Comparison of ENCODE assay signal across 26 mouse cellular contexts in genomic region chr2:164676103-164676502, GRCm38 (mm10). TPM values are rescaled to one million over a fixed set of nuclear protein-coding genes. Genes with fewer than 3 reads are reported as not detected.
DNase-seq lines count a peak whose midpoint lies in the region; ATAC-seq and TF ChIP-seq lines count a peak whose summit lies in the region.
"Had no signal": no experiment of that assay in that cellular context is flagged by ENCODE, and none has a peak within 500 bp of the region (broad histone marks: within the 10 kb centered on the region; RNA-seq: fewer than 3 reads in every experiment).

No protein-coding gene starts in this region.

- peak; percentile 28; the same call in 1 of the 2 replicates for TF ChIP-seq CTCF in kidney, postnatal 0 days (IDR thresholded peaks at IDR 0.05; ENCODE audit: low read depth)
- peak; percentile 27 for TF ChIP-seq CTCF in midbrain, postnatal 0 days (IDR thresholded peaks at IDR 0.05)
- TF ChIP-seq CTCF in bone marrow, adult 2 months (IDR thresholded peaks at IDR 0.05; ENCODE audit: control insufficient read depth, insufficient read depth, low read length): peak; percentile 25; the same call in 1 of the 2 replicates

- no peak overlapping the region for H3K4me2 ChIP-seq in kidney, postnatal 0 days (ENCODE audit: low read length)
- H3K4me2 ChIP-seq in kidney, embryonic 14.5 days (replicated peaks; ENCODE audit: low read depth, low read length): no peak overlapping the region
- no peak overlapping the region for H3K4me2 ChIP-seq in midbrain, postnatal 0 days (ENCODE audit: low read depth, low read length, poor library complexity, severe bottlenecking)
- H3K4me2 ChIP-seq in midbrain, embryonic 16.5 days (ENCODE audit: low read length): no peak overlapping the region
- H3K4me2 ChIP-seq: embryonic facial prominence, embryonic 15.5 days; neural tube, embryonic 12.5 days; stomach, embryonic 15.5 days had no signal

- no peak for DNase-seq in kidney, postnatal 0 days (ENCODE audit: low spot score)
- no peak for DNase-seq in midbrain, postnatal 0 days (ENCODE audit: low spot score)
- peak; percentile 32 for DNase-seq in testis, postnatal 14 days (ENCODE audit: low spot score)
- DNase-seq in limb, embryonic 10.5 days (ENCODE audit: low spot score): no peak
- DNase-seq in heart, adult 18-20 months: no peak
- DNase-seq: cerebellum, postnatal 14 days; embryo, embryonic 11 days; gastrocnemius, postnatal 36 days; heart, postnatal 4 days; lung, adult 18-20 months; thymus, postnatal 4 days had no signal

- no peaks in the 10 kb centered on the region for H3K4me1 ChIP-seq in kidney, postnatal 0 days (replicated peaks; ENCODE audit: insufficient read depth, low read length)
- peaks cover 9% of the 10 kb centered on the region for H3K4me1 ChIP-seq in kidney, embryonic 14.5 days (ENCODE audit: control insufficient read depth, insufficient read depth, low read length)
- H3K4me1 ChIP-seq in midbrain, postnatal 0 days (ENCODE audit: insufficient read depth, low read length): no peaks in the 10 kb centered on the region
- peaks cover 6% of the 10 kb centered on the region; the same call in 1 of the 2 replicates for H3K4me1 ChIP-seq in midbrain, embryonic 16.5 days (ENCODE audit: control insufficient read depth, insufficient read depth, low read length)
- H3K4me1 ChIP-seq in bone marrow, adult 2 months (ENCODE audit: control insufficient read depth, insufficient read depth, low read length): no peaks in the 10 kb centered on the region; the same call in 1 of the 2 replicates
- peaks cover 13% of the 10 kb centered on the region for H3K4me1 ChIP-seq in limb, embryonic 10.5 days
- H3K4me1 ChIP-seq: neural tube, embryonic 12.5 days had no signal

- H3K4me3 ChIP-seq in kidney, postnatal 0 days (replicated peaks; ENCODE audit: low read depth, low read length): no peak overlapping the region
- no peak overlapping the region for H3K4me3 ChIP-seq in kidney, embryonic 14.5 days (ENCODE audit: low read length)
- no peak overlapping the region for H3K4me3 ChIP-seq in midbrain, postnatal 0 days (ENCODE audit: low read depth, low read length)
- no peak overlapping the region for H3K4me3 ChIP-seq in midbrain, embryonic 16.5 days (ENCODE audit: low read depth, low read length)
- H3K4me3 ChIP-seq in bone marrow, adult 2 months (replicated peaks; ENCODE audit: control insufficient read depth, low read depth, low read length): no peak overlapping the region
- H3K4me3 ChIP-seq in limb, embryonic 10.5 days: no peak overlapping the region
- H3K4me3 ChIP-seq: embryonic facial prominence, embryonic 15.5 days; megakaryocyte, embryonic 14.5 days; neural tube, embryonic 12.5 days; stomach, embryonic 15.5 days had no signal

- H3K27ac ChIP-seq in kidney, postnatal 0 days: no peak overlapping the region
- no peak overlapping the region for H3K27ac ChIP-seq in kidney, embryonic 14.5 days (ENCODE audit: low read depth, low read length)
- H3K27ac ChIP-seq in midbrain, postnatal 0 days (ENCODE audit: low read depth, low read length): no peak overlapping the region
- no peak overlapping the region for H3K27ac ChIP-seq in midbrain, embryonic 16.5 days (ENCODE audit: low read length)
- no peak overlapping the region for H3K27ac ChIP-seq in bone marrow, adult 2 months (ENCODE audit: control insufficient read depth, insufficient read depth, low read depth, low read length, poor library complexity)
- no peak overlapping the region for H3K27ac ChIP-seq in limb, embryonic 10.5 days
- H3K27ac ChIP-seq: embryonic facial prominence, embryonic 15.5 days; neural tube, embryonic 12.5 days; stomach, embryonic 15.5 days had no signal

- no peak overlapping the region for H3K9ac ChIP-seq in kidney, postnatal 0 days (ENCODE audit: low read depth, low read length)
- no peak overlapping the region for H3K9ac ChIP-seq in kidney, embryonic 14.5 days (ENCODE audit: low read depth, low read length)
- H3K9ac ChIP-seq in midbrain, postnatal 0 days (replicated peaks; ENCODE audit: low read length, poor library complexity, severe bottlenecking): no peak overlapping the region
- H3K9ac ChIP-seq in midbrain, embryonic 16.5 days (ENCODE audit: low read depth, low read length): no peak overlapping the region
- H3K9ac ChIP-seq: embryonic facial prominence, embryonic 15.5 days; neural tube, embryonic 12.5 days; stomach, embryonic 15.5 days had no signal

- no peaks in the 10 kb centered on the region for H3K27me3 ChIP-seq in kidney, postnatal 0 days (ENCODE audit: insufficient read depth, low read length)
- H3K27me3 ChIP-seq in kidney, embryonic 14.5 days (ENCODE audit: control insufficient read depth, insufficient read depth, low read length): no peaks in the 10 kb centered on the region
- no peaks in the 10 kb centered on the region for H3K27me3 ChIP-seq in midbrain, postnatal 0 days (ENCODE audit: insufficient read depth, low read length)
- no peaks in the 10 kb centered on the region for H3K27me3 ChIP-seq in midbrain, embryonic 16.5 days (ENCODE audit: control insufficient read depth, insufficient read depth, low read depth, low read length)
- H3K27me3 ChIP-seq in limb, embryonic 10.5 days (ENCODE audit: low read depth, poor library complexity, severe bottlenecking): no peaks in the 10 kb centered on the region
- H3K27me3 ChIP-seq: embryonic facial prominence, embryonic 15.5 days; neural tube, embryonic 12.5 days; stomach, embryonic 15.5 days had no signal

- TF ChIP-seq POLR2A in bone marrow, adult 2 months (IDR thresholded peaks at IDR 0.05; ENCODE audit: borderline replicate concordance, control insufficient read depth, low read depth, low read length): no peak

- H3K36me3 ChIP-seq in kidney, postnatal 0 days (ENCODE audit: insufficient read depth, low read length): no peaks in the 10 kb centered on the region
- no peaks in the 10 kb centered on the region for H3K36me3 ChIP-seq in kidney, embryonic 14.5 days (ENCODE audit: control insufficient read depth, insufficient read depth, low read length)
- H3K36me3 ChIP-seq in midbrain, postnatal 0 days (ENCODE audit: insufficient read depth, low read length): no peaks in the 10 kb centered on the region
- H3K36me3 ChIP-seq in midbrain, embryonic 16.5 days (ENCODE audit: control insufficient read depth, insufficient read depth, low read length): no peaks in the 10 kb centered on the region
- H3K36me3 ChIP-seq in limb, embryonic 10.5 days: no peaks in the 10 kb centered on the region
- H3K36me3 ChIP-seq: embryonic facial prominence, embryonic 15.5 days; neural tube, embryonic 12.5 days; stomach, embryonic 15.5 days had no signal

- 80% methylated on average over 7 of the region's 7 CpGs for whole genome bisulfite sequencing in kidney, postnatal 0 days
- WGBS in kidney, embryonic 14.5 days: 80% methylated on average over 7 of the region's 7 CpGs
- WGBS in midbrain, postnatal 0 days: 81% methylated on average over 7 of the region's 7 CpGs
- WGBS in midbrain, embryonic 16.5 days: 73% methylated on average over 7 of the region's 7 CpGs
- 78% methylated on average over 7 of the region's 7 CpGs for WGBS in bone marrow, adult 2 months
- 81% methylated on average over 7 of the region's 7 CpGs for WGBS in limb, embryonic 10.5 days

- no peak for ATAC-seq in kidney, postnatal 0 days (replicated peaks; ENCODE audit: low FRiP score, low read depth)
- ATAC-seq in kidney, embryonic 14.5 days (ENCODE audit: low FRiP score, low TSS enrichment): no peak
- no peak for ATAC-seq in midbrain, postnatal 0 days (ENCODE audit: low FRiP score)
- no peak for ATAC-seq in midbrain, embryonic 16.5 days

- H3K9me3 ChIP-seq in kidney, postnatal 0 days (replicated peaks; ENCODE audit: low read length): no peaks in the 10 kb centered on the region
- H3K9me3 ChIP-seq in kidney, embryonic 14.5 days (ENCODE audit: control insufficient read depth, low read length): no peaks in the 10 kb centered on the region
- no peaks in the 10 kb centered on the region for H3K9me3 ChIP-seq in midbrain, postnatal 0 days (ENCODE audit: low read length)
- H3K9me3 ChIP-seq in midbrain, embryonic 16.5 days (replicated peaks; ENCODE audit: control insufficient read depth, low read length, poor library complexity, severe bottlenecking): no peaks in the 10 kb centered on the region
- no peaks in the 10 kb centered on the region for H3K9me3 ChIP-seq in limb, embryonic 10.5 days (replicated peaks)
- H3K9me3 ChIP-seq: embryonic facial prominence, embryonic 15.5 days; neural tube, embryonic 12.5 days; stomach, embryonic 15.5 days had no signal

RNA-seq across cellular contexts. Expression of gene Wfdc11, which starts 2.2 kb away (rescaled TPM):
- polyA plus RNA-seq in kidney, postnatal 0 days (2015; fragmentation: Nextera tagmentation; extraction: Ambion mirVana): not detected in 2 replicates
- not detected in 2 replicates for polyA plus RNA-seq in kidney, embryonic 14.5 days (2014; fragmentation: Nextera tagmentation; extraction: Ambion mirVana)
- not detected in 2 replicates for total RNA-seq in midbrain, postnatal 0 days (2014; rRNA removed)
- polyA plus RNA-seq in midbrain, postnatal 0 days (2015; fragmentation: Nextera tagmentation; extraction: Ambion mirVana): not detected in 2 replicates
- polyA plus RNA-seq in midbrain, embryonic 16.5 days (2015; fragmentation: Nextera tagmentation; extraction: Ambion mirVana): not detected in 2 replicates
- not detected in 2 replicates for polyA plus RNA-seq in bone marrow, adult 2 months (2011; ENCODE audit: insufficient read depth, insufficient read length, low replicate concordance, missing spikeins)
- polyA plus RNA-seq in limb, embryonic 10.5 days (2016; fragmentation: Nextera tagmentation; extraction: Ambion mirVana): not detected in 2 replicates
- not detected for total RNA-seq in heart, adult 18-20 months (2021)
- total RNA-seq: adrenal gland, postnatal 4 days; gastrocnemius, postnatal 36 days; heart, postnatal 4 days; layer of hippocampus, adult 18-20 months; left cerebral cortex, adult 18-20 months had no signal
- polyA plus RNA-seq: embryonic facial prominence, embryonic 15.5 days; forebrain, embryonic 11.5 days; heart, embryonic 14.5 days; kidney, embryonic 16.5 days; limb, embryonic 11.5 days; neural tube, embryonic 12.5 days; spleen, adult 2 months; stomach, embryonic 15.5 days had no signal

RNA-seq across cellular contexts. Expression of gene Wfdc13, which starts 8.8 kb away (rescaled TPM):
- polyA plus RNA-seq in kidney, postnatal 0 days (2015; fragmentation: Nextera tagmentation; extraction: Ambion mirVana): 1.4 and 1.6 TPM in 2 replicates
- polyA plus RNA-seq in kidney, embryonic 14.5 days (2014; fragmentation: Nextera tagmentation; extraction: Ambion mirVana): 0.54 and 0.93 TPM in 2 replicates
- not detected in 2 replicates for total RNA-seq in midbrain, postnatal 0 days (2014; rRNA removed)
- polyA plus RNA-seq in midbrain, postnatal 0 days (2015; fragmentation: Nextera tagmentation; extraction: Ambion mirVana): not detected in 2 replicates
- polyA plus RNA-seq in midbrain, embryonic 16.5 days (2015; fragmentation: Nextera tagmentation; extraction: Ambion mirVana): not detected in 2 replicates
- polyA plus RNA-seq in bone marrow, adult 2 months (2011; ENCODE audit: insufficient read depth, insufficient read length, low replicate concordance, missing spikeins): not detected in 2 replicates
- not detected in 2 replicates for polyA plus RNA-seq in limb, embryonic 10.5 days (2016; fragmentation: Nextera tagmentation; extraction: Ambion mirVana)
- total RNA-seq in heart, adult 18-20 months (2021): not detected
- total RNA-seq: adrenal gland, postnatal 4 days; gastrocnemius, postnatal 36 days; heart, postnatal 4 days; layer of hippocampus, adult 18-20 months; left cerebral cortex, adult 18-20 months had no signal
- polyA plus RNA-seq: forebrain, embryonic 11.5 days; limb, embryonic 11.5 days; neural tube, embryonic 12.5 days; spleen, adult 2 months had no signal

RNA-seq across cellular contexts. Expression of gene Wfdc9, which starts 19.7 kb away (rescaled TPM):
- not detected in 2 replicates for polyA plus RNA-seq in kidney, postnatal 0 days (2015; fragmentation: Nextera tagmentation; extraction: Ambion mirVana)
- not detected in 2 replicates for polyA plus RNA-seq in kidney, embryonic 14.5 days (2014; fragmentation: Nextera tagmentation; extraction: Ambion mirVana)
- not detected in 2 replicates for total RNA-seq in midbrain, postnatal 0 days (2014; rRNA removed)
- polyA plus RNA-seq in midbrain, postnatal 0 days (2015; fragmentation: Nextera tagmentation; extraction: Ambion mirVana): not detected in 2 replicates
- not detected in 2 replicates for polyA plus RNA-seq in midbrain, embryonic 16.5 days (2015; fragmentation: Nextera tagmentation; extraction: Ambion mirVana)
- not detected in 2 replicates for polyA plus RNA-seq in bone marrow, adult 2 months (2011; ENCODE audit: insufficient read depth, insufficient read length, low replicate concordance, missing spikeins)
- polyA plus RNA-seq in limb, embryonic 10.5 days (2016; fragmentation: Nextera tagmentation; extraction: Ambion mirVana): not detected in 2 replicates
- total RNA-seq in heart, adult 18-20 months (2021): not detected
- total RNA-seq: adrenal gland, postnatal 4 days; gastrocnemius, postnatal 36 days; heart, postnatal 4 days; layer of hippocampus, adult 18-20 months; left cerebral cortex, adult 18-20 months had no signal
- polyA plus RNA-seq: embryonic facial prominence, embryonic 15.5 days; forebrain, embryonic 11.5 days; heart, embryonic 14.5 days; kidney, embryonic 16.5 days; limb, embryonic 11.5 days; neural tube, embryonic 12.5 days; spleen, adult 2 months; stomach, embryonic 15.5 days had no signal

RNA-seq across cellular contexts. Expression of gene Wfdc10, which starts 20.3 kb away (rescaled TPM):
- 0.34 and 0.38 TPM in 2 replicates for polyA plus RNA-seq in kidney, postnatal 0 days (2015; fragmentation: Nextera tagmentation; extraction: Ambion mirVana)
- not detected in 2 replicates for polyA plus RNA-seq in kidney, embryonic 14.5 days (2014; fragmentation: Nextera tagmentation; extraction: Ambion mirVana)
- 3.5 TPM in 1 of 2 replicates, not detected in the other for total RNA-seq in midbrain, postnatal 0 days (2014; rRNA removed)
- polyA plus RNA-seq in midbrain, postnatal 0 days (2015; fragmentation: Nextera tagmentation; extraction: Ambion mirVana): 0.38 and 0.42 TPM in 2 replicates
- not detected in 2 replicates for polyA plus RNA-seq in midbrain, embryonic 16.5 days (2015; fragmentation: Nextera tagmentation; extraction: Ambion mirVana)
- not detected in 2 replicates for polyA plus RNA-seq in bone marrow, adult 2 months (2011; ENCODE audit: insufficient read depth, insufficient read length, low replicate concordance, missing spikeins)
- polyA plus RNA-seq in limb, embryonic 10.5 days (2016; fragmentation: Nextera tagmentation; extraction: Ambion mirVana): not detected in 2 replicates
- under 1 TPM in 1 of 2 experiments, not detected in 1; 0.72 TPM for total RNA-seq in heart, adult 18-20 months (2021)
- total RNA-seq: gastrocnemius, postnatal 36 days; heart, postnatal 4 days; layer of hippocampus, adult 18-20 months; left cerebral cortex, adult 18-20 months had no signal
- polyA plus RNA-seq: forebrain, embryonic 11.5 days; heart, embryonic 14.5 days; kidney, embryonic 16.5 days; limb, embryonic 11.5 days; spleen, adult 2 months had no signal

RNA-seq across cellular contexts. Expression of gene Spint4, which starts 22.2 kb away (rescaled TPM):
- polyA plus RNA-seq in kidney, postnatal 0 days (2015; fragmentation: Nextera tagmentation; extraction: Ambion mirVana): 0.84 and 1.4 TPM in 2 replicates
- polyA plus RNA-seq in kidney, embryonic 14.5 days (2014; fragmentation: Nextera tagmentation; extraction: Ambion mirVana): 1.1 and 1.4 TPM in 2 replicates
- not detected in 2 replicates for total RNA-seq in midbrain, postnatal 0 days (2014; rRNA removed)
- polyA plus RNA-seq in midbrain, postnatal 0 days (2015; fragmentation: Nextera tagmentation; extraction: Ambion mirVana): not detected in 2 replicates
- polyA plus RNA-seq in midbrain, embryonic 16.5 days (2015; fragmentation: Nextera tagmentation; extraction: Ambion mirVana): not detected in 2 replicates
- polyA plus RNA-seq in bone marrow, adult 2 months (2011; ENCODE audit: insufficient read depth, insufficient read length, low replicate concordance, missing spikeins): not detected in 2 replicates
- polyA plus RNA-seq in limb, embryonic 10.5 days (2016; fragmentation: Nextera tagmentation; extraction: Ambion mirVana): not detected in 2 replicates
- not detected for total RNA-seq in heart, adult 18-20 months (2021)
- total RNA-seq: adrenal gland, postnatal 4 days; gastrocnemius, postnatal 36 days; heart, postnatal 4 days; layer of hippocampus, adult 18-20 months; left cerebral cortex, adult 18-20 months had no signal
- polyA plus RNA-seq: embryonic facial prominence, embryonic 15.5 days; forebrain, embryonic 11.5 days; heart, embryonic 14.5 days; limb, embryonic 11.5 days; neural tube, embryonic 12.5 days; spleen, adult 2 months; stomach, embryonic 15.5 days had no signal
